Mouse (Mus musculus) kidney, adult 2 months (tissue): Measurements from ENCODE around the gene Jade1.

Source experiments
- CTCF ChIP-seq: fragments of 200-500 bp; conservative IDR thresholded peaks from 2 replicates; pipeline ENCODE4 v1.5.1; 2011; ENCODE audit warnings: low read depth, mild to moderate bottlenecking, control low read depth, low read length, moderate library complexity, mixed read lengths; ENCODE audit not compliant: insufficient read depth, insufficient read length
- POLR2A ChIP-seq: fragments of 200-500 bp; IDR thresholded peaks from one replicate; pipeline ENCODE4 v1.6.1; 2011; ENCODE audit warnings: low read depth, low read length, control low read depth

- TF ChIP-seq POLR2A, result no peak
- no peak for TF ChIP-seq CTCF
Observed at GRCm38 (mm10) chr3:41551671-41552070, 3.9 kb upstream of the Jade1 start.
